Mouse (Mus musculus): ENCODE measurements around the gene Tfb1m.

The Tfb1m gene

GRCm38 (mm10) chr17:3557331-3558311, at the start of gene Tfb1m:
Gene Tfb1m, minus strand, starts transcription at chr17:3557781.
- DNase-seq = peak; percentile 97 to 98

DNA sequence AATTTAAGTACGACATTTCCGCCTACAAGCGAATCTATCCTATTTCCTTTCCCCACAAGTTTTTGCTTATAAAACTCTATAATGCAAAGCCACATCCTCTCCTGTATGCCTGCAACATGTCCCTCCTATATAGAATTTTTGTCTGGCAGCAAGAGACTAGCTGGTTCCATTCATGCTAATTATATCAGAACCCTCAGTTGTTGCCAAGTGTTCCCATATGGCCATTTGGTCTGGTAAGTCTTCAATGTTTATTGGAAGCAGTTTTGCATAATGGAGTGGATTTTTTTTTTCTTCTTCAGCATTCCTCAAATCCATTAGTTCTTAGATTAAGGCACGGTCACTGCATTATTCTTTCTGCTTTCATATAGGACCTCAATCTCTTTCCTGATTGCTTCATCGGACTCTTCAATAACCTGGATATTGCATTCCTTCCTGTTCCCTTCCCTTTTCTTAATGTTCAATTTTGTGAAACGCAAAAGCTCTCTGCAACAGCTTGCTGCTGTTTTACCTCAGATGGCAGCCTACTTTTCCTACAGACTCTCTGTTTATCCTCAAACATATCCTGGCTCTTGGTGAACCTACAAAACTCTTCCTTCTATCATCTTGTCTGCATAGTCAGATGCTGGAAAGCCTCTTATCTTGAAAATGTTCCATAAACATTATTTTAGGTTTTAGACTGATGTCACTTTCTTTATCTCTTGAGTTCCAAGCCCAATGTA, 45.5 kb upstream of the Tfb1m start:
- peak in 1 of 2 experiments; percentile 34 for DNase-seq

GRCm38 (mm10) chr17:3598393-3598792, 40.8 kb upstream of the Tfb1m start:
- DNase-seq = no peak

GRCm38 (mm10) chr17:3597866-3598265, 40.3 kb upstream of the Tfb1m start:
- DNase-seq = no peak

DNA sequence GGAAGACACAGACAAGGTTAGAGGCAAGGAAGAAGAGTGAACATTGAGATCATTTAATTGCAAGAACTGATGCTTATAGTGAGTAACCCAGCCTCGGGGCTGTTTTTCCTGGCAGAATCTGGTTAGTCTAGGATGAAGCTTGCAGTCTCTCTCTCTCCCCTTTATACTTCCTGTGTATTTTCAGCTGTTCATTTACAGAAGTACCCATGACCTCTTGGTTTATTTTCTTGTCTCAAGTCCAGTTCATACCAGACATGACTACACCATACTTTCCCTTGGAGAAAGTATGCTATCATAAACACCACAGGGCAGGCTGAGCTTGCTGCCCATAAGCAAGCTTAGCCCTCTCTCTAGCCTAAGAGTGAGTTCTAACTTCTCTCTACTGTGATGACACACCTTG, 39.5 kb upstream of the Tfb1m start:
- no peak for DNase-seq

DNA sequence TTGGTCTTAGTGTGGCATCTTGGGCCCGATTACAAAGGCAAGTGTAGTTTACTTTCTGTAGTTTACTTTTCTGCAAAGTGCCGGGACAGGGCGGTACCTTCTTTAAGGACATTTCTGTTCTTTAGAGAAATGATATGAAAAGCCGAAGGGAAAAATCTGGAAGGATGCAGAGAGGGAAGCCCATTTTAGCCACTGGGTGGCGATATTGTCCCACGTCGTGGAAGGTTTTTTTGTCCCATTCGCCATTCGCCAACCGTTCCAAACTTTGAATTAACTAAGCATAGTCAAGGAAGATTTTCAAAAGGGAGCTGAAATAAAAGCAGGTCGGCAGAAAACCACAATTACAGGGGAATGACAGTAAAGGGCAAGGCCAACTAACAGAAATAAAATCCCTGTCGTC, 13.3 kb upstream of the Tfb1m start:
- peak; percentile 76 to 87 for DNase-seq

GRCm38 (mm10) chr17:3562405-3562804, 4.8 kb upstream of the Tfb1m start:
- no peak for DNase-seq

- no peak for DNase-seq
Measured at GRCm38 (mm10) chr17:3560534-3560933, 3.0 kb upstream of the Tfb1m start.

DNA sequence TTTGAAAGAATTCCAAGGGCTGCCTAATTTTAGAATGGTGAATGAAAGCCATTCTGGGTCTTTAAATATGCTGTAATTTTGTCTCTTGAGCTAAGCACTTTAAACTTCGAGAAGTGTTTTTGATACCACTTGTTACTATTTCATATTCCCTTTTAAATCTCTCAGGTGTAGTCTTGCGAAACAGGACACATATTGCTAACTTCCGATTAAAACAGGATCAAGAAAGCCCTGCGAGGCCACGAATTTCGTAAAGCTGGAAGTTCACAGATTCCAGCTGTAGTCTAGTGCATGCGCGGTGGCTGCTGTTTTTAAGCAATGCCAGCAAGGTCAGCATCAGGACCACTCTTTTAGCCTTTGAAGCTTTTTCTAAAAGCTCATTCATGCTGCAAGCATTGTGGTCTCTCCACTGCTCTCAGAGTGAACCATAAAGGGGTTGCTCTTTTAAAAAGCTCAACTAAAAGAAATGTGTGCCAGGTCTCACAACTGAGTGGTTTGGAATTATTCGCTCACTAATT, 832 bp upstream of the Tfb1m start:
- no peak for DNase-seq

- no peak for DNase-seq
Measured at GRCm38 (mm10) chr17:3556251-3556650, 1.3 kb downstream of the Tfb1m start.

- DNase-seq = no peak
Measured at GRCm38 (mm10) chr17:3547725-3548124, 9.9 kb downstream of the Tfb1m start.

GRCm38 (mm10) chr17:3541033-3541432, 16.5 kb downstream of the Tfb1m start:
- DNase-seq = no peak

GRCm38 (mm10) chr17:3540304-3540703, 17.3 kb downstream of the Tfb1m start:
- DNase-seq = no peak

DNA sequence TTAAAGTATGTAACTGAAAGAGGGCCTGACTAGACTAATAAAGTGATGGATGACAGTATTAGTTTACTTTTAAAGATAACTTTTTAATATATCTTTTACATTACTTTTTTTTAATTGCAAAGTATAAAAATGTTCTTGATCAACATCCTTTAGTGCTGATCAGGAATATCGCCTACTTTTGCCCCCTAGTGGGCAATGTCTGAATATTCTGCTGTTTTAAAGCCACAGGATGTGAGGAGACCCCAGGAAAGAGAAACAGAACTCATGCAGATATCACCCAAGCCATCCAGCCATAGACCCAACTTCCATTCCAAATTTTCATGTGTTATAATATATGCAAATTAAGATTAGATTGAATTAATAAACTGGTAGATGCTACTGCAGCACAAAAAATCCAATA, 24.2 kb downstream of the Tfb1m start:
- no peak for DNase-seq

GRCm38 (mm10) chr17:3532254-3532653, 25.3 kb downstream of the Tfb1m start, which contains the start of gene Cldn20:
Gene Cldn20, plus strand, starts transcription at chr17:3532554.
- DNase-seq = no peak

DNA sequence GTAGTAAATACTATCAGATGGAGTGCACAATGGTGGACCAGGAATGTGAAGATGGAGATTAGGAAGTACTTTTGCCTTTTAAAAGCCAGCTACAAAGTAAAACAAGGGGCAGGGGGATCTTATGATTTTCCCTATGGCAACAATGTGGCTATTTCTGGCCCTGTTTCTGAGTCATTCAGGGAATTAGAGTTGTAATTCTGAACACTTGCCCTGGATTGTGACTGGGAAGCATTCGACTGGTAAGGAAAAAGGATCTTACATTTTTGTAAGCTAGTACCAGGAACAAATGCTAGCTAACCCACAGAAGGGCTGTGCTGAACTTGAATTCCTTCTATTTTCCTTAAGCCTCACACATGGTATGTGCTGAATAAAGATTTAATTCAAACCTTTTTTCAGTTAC, 25.9 kb downstream of the Tfb1m start:
- no peak for DNase-seq

DNA sequence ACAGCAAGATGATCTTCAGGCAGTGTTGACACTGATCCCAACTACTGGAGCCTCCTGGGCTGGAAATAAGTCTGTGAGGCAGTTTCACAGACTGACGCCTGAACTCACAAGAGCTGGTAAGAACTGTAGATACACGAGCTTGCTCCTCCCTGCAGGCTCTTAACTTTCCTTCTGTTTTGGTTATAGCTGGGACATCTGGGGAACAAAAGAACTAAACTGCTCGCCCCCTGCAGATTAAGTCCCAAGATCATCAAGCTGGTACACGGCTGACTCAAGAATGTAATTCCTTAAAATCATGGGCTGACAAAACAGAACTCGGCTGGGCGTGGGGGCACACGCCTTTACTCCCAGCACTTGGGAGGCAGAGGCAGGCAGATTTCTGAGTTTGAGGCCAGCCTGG, 27.0 kb downstream of the Tfb1m start:
- no peak for DNase-seq

DNA sequence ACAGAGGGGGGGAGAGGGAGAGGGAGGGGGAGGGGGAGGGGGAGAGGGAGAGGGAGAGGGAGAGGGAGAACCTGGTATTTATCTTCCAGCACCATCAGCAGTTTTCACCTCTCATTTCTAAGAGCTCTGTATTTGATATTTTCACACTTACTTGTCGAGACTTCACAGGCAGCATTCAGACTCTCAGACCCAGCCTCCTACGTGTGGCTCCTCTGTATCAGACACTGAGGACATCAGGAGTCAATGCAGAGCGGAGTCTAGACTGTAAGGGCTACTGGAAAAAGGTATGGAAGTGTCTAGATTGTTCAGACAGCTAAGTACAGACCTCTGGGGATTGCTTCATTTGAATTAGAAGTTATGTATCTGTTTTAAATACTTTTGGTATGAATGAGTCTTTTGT, 28.1 kb downstream of the Tfb1m start:
- no peak for DNase-seq

GRCm38 (mm10) chr17:3527841-3528471, 29.6 kb downstream of the Tfb1m start:
- no peak for DNase-seq

DNA sequence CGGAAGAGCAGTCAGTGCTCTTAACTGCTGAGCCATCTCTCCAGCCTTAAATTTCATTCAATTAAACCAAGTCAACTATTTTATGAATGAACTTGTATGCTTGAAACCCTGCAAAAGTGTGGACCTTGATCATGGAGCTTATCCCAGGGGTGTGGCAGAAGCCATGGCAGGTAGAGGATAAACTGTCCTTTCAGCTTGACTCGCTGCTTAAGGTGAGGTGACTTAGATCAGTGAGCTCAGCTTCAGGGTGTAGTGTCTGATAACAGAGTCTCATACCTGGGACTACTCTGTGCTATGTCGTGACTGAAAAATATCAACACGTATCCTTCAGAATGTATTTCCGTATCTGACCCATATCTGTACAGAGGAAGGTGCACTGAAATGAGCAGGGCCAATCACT, 37.2 kb downstream of the Tfb1m start:
- no peak for DNase-seq

DNA sequence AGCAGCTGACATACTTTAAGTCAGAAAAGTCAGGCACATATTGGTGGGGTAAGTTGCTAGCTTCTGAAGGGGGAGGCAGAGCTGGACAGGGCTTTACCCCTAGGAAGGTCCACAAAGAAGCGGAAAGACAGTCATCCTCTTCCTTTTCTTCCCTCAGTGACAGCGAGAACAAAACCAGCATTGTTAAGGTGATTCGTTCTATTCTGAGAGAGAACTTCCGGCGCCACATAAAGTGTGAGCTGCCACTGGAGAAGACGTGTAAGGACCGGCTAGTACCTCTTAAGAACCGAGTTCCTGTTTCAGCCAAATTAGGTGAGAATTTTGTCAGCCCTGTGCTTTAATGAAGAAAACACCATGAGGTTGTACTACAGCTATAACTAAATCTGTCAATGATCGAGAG, 41.2 kb downstream of the Tfb1m start:
- no peak for DNase-seq

DNA sequence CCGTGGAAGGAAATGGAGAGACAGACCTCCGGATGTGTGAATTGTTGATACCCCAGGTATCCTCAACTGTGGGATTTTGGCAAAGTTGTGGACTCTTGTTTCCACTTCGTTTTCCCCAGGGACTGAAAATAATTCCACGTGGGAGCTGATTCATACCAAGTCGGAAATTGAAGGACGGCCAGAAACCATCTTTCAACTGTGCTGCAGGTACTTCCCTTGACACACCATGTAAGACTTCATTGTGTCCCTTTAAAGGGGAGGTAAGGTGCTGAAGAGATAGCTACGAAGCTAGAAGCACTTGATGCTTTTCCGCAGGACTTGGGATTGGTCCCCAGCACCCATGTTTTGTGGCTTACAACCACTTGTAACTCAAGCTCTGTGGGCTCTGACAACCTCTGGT, 41.7 kb downstream of the Tfb1m start:
- no peak for DNase-seq

- no peak for DNase-seq
Measured at GRCm38 (mm10) chr17:3514316-3514715, 43.3 kb downstream of the Tfb1m start.
